Mouse (Mus musculus) liver, embryonic 11.5 days (tissue): Measurements from ENCODE around the gene Klk1b1. TPM values are rescaled to one million over a fixed set of nuclear protein-coding genes. Genes with fewer than 3 reads are reported as not detected.

Experiments used
- ATAC-seq: fragments of 200-750 bp; cut with Nextera tagmentation; replicated peaks from 2 replicates; pipeline ENCODE4 v1.8.0; 2017; ENCODE audit warnings: moderate number of reproducible peaks, mild to moderate bottlenecking, moderate TSS enrichment, moderate library complexity; ENCODE audit not compliant: low FRiP score
- DNase-seq: peaks from one replicate; pipeline ENCODE4 v3.0.0-alpha.2; 2017; ENCODE audit warnings: low spot score
- H3K27ac ChIP-seq: fragments of 300-500 bp; sonication (generic); 2 replicates; pipeline ENCODE4 v1.5.1; 2014; ENCODE audit warnings: mild to moderate bottlenecking, low read depth, low read length, control low read depth
- H3K27me3 ChIP-seq: fragments of 300-500 bp; sonication (generic); replicated peaks from 2 replicates; pipeline ENCODE4 v1.6.1; 2014; ENCODE audit warnings: low read length, mixed read lengths; ENCODE audit not compliant: control insufficient read depth, insufficient read depth
- H3K36me3 ChIP-seq: fragments of 300-500 bp; sonication (generic); 2 replicates; pipeline ENCODE4 v1.6.1; 2014; ENCODE audit warnings: mild to moderate bottlenecking, low read length, moderate library complexity, mixed read lengths; ENCODE audit not compliant: control insufficient read depth, insufficient read depth
- H3K4me1 ChIP-seq: fragments of 300-500 bp; sonication (generic); replicated peaks from 2 replicates; pipeline ENCODE4 v1.6.1; 2014; ENCODE audit warnings: low read length, mixed read lengths; ENCODE audit not compliant: control insufficient read depth, insufficient read depth
- H3K4me2 ChIP-seq: fragments of 300-500 bp; sonication (generic); 2 replicates; pipeline ENCODE4 v1.6.1; 2014; ENCODE audit warnings: mild to moderate bottlenecking, control low read depth, moderate library complexity
- H3K4me3 ChIP-seq: fragments of 300-500 bp; sonication (generic); 2 replicates; pipeline ENCODE4 v1.5.1; 2014; ENCODE audit warnings: low read depth, low read length, control low read depth
- H3K9ac ChIP-seq: fragments of 300-500 bp; sonication (generic); 2 replicates; pipeline ENCODE4 v1.6.1; 2014; ENCODE audit warnings: low read depth, low read length, control low read depth
- H3K9me3 ChIP-seq: fragments of 300-500 bp; sonication (generic); 2 replicates; pipeline ENCODE4 v1.6.1; 2016; ENCODE audit warnings: low read length, inconsistent platforms, mixed read lengths; ENCODE audit not compliant: control insufficient read depth
- WGBS: fragments of 180-500 bp; shearing (Covaris S2); extraction: QIAGEN DNeasy Blood & Tissue Kit; methylation state at CpG from one replicate; pipeline ENCODE4 v1.1.7; 2014; 5-methylcytosine and 5-hydroxymethylcytosine counted together
- polyA plus RNA-seq: library from polyadenylated mRNA; unstranded; fragments of >200 nt; fragmentation: Nextera tagmentation; extraction: Ambion mirVana; gene quantifications from 2 replicates; pipeline ENCODE4 v1.2.1, GENCODE M21; 2014

Klk1b1 gene
- polyA plus RNA-seq, result not detected in 2 replicates

DNA sequence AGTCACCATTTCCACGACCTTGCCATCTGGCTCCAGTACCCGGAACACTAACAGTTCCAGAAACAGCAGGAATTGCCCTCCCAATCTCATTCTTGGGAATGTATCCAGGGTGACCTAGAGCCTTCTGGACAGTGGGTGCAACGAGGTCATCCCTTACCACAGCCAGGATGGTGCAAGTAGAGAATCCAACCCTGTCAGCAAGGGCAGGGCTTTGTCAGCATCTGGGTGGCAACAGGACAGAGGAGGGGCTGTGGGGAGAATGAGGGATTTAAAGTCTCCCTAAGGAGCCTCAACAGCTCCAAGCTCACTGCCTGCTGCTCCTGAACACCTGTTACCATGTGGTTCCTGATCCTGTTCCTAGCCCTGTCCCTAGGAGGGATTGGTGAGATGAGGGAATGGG is at the start of gene Klk1b1:
TSS of gene Klk1b1 (plus strand) at position 301 of the 400 bp plus-strand sequence.
- Histone ChIP-seq H3K4me2 (no peak within 1 kb of the TSS), H3K9ac (no peak within 1 kb of the TSS), H3K27ac (no peak within 1 kb of the TSS), H3K9me3 (no peaks in the 10 kb centered on the region), H3K4me1 (no peaks in the 10 kb centered on the region), H3K27me3 (no peaks in the 10 kb centered on the region), H3K36me3 (no peaks in the 10 kb centered on the region), H3K4me3 (no peak within 1 kb of the TSS)
- WGBS, result 70% methylated on average over 3 of the region's 3 CpGs
- ATAC-seq (no peak), DNase-seq (no peak)

GRCm38 (mm10) chr7:43918426-43918825 is 48.1 kb upstream of the Klk1b1 start:
- Histone ChIP-seq H3K27me3 (no peaks in the 10 kb centered on the region), H3K4me3 (no peak overlapping the region), H3K9me3 (no peaks in the 10 kb centered on the region), H3K9ac (no peak overlapping the region), H3K27ac (no peak overlapping the region), H3K4me1 (no peaks in the 10 kb centered on the region), H3K4me2 (no peak overlapping the region), H3K36me3 (no peaks in the 10 kb centered on the region)
- ATAC-seq (no peak), DNase-seq (no peak)
- WGBS, result 84% methylated on average over 13 of the region's 13 CpGs

GRCm38 (mm10) chr7:43918871-43919270 is 47.7 kb upstream of the Klk1b1 start:
- Histone ChIP-seq H3K4me1 (no peaks in the 10 kb centered on the region), H3K27me3 (no peaks in the 10 kb centered on the region), H3K4me3 (no peak overlapping the region), H3K9ac (no peak overlapping the region), H3K9me3 (no peaks in the 10 kb centered on the region), H3K4me2 (no peak overlapping the region), H3K27ac (no peak overlapping the region), H3K36me3 (no peaks in the 10 kb centered on the region)
- WGBS, result 66% methylated on average over 8 of the region's 8 CpGs
- no peak for ATAC-seq
- no peak for DNase-seq

GRCm38 (mm10) chr7:43919559-43920451 is 46.7 kb upstream of the Klk1b1 start:
- Histone ChIP-seq H3K4me3 (no peak overlapping the region), H3K4me1 (no peaks in the 10 kb centered on the region), H3K27ac (no peak overlapping the region), H3K4me2 (no peak overlapping the region), H3K9ac (no peak overlapping the region), H3K9me3 (no peaks in the 10 kb centered on the region), H3K36me3 (no peaks in the 10 kb centered on the region), H3K27me3 (no peaks in the 10 kb centered on the region)
- DNase-seq (peak; percentile 54), ATAC-seq (peak; percentile 75; the same call in 1 of the 2 replicates)
- WGBS, result 27% methylated on average over 14 of the region's 14 CpGs

- ATAC-seq (no peak), DNase-seq (no peak)
- H3K27me3 ChIP-seq, result no peaks in the 10 kb centered on the region
- 68% methylated on average over 3 of the region's 3 CpGs for WGBS
- H3K4me3 ChIP-seq, result no peak overlapping the region
- H3K9me3 ChIP-seq, result no peaks in the 10 kb centered on the region
- no peak overlapping the region for H3K4me2 ChIP-seq
- H3K9ac ChIP-seq, result no peak overlapping the region
- H3K27ac ChIP-seq, result no peak overlapping the region
- no peaks in the 10 kb centered on the region for H3K4me1 ChIP-seq
- no peaks in the 10 kb centered on the region for H3K36me3 ChIP-seq
Observed at GRCm38 (mm10) chr7:43920582-43920981, 46.0 kb upstream of the Klk1b1 start.

DNA sequence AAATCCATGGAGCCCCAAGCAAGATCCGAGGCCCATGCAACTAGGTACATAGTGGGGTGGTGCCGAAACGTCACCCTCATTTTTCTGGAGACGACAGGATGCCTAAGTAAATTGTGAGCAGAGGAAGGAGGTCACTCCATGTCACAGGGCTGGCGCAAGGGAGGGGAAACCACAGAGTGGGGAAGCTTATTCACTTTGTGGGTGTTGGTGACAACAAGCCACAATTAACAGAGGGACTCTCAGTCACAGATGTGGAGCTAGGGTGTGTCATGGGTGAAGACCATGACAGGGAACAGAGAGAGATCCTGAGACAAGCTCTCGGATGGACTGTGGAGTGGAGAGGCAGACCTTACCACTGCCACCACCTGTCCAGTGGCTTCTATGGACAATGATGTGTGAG is 45.5 kb upstream of the Klk1b1 start:
- H3K27ac ChIP-seq, result no peak overlapping the region
- no peak for DNase-seq

GRCm38 (mm10) chr7:43921941-43922340 is 44.6 kb upstream of the Klk1b1 start:
- Histone ChIP-seq H3K27me3 (no peaks in the 10 kb centered on the region), H3K9ac (no peak overlapping the region), H3K4me3 (no peak overlapping the region), H3K9me3 (no peaks in the 10 kb centered on the region), H3K4me2 (no peak overlapping the region), H3K4me1 (no peaks in the 10 kb centered on the region), H3K27ac (no peak overlapping the region), H3K36me3 (no peaks in the 10 kb centered on the region)
- WGBS, result 72% methylated on average over 2 of the region's 2 CpGs
- ATAC-seq (no peak), DNase-seq (no peak)

More for the DNA sequence above, 45.5 kb upstream of the Klk1b1 start:
- no peak for ATAC-seq
- Histone ChIP-seq H3K4me1 (no peaks in the 10 kb centered on the region), H3K27me3 (no peaks in the 10 kb centered on the region), H3K4me2 (no peak overlapping the region), H3K9me3 (no peaks in the 10 kb centered on the region), H3K9ac (no peak overlapping the region), H3K36me3 (no peaks in the 10 kb centered on the region), H3K4me3 (no peak overlapping the region)
- 75% methylated on average over 6 of the region's 6 CpGs for WGBS

- H3K36me3 ChIP-seq, result no peaks in the 10 kb centered on the region
- H3K27ac ChIP-seq, result no peak overlapping the region
- DNase-seq, result no peak
- H3K4me3 ChIP-seq, result no peak overlapping the region
- no peaks in the 10 kb centered on the region for H3K27me3 ChIP-seq
- no peak overlapping the region for H3K4me2 ChIP-seq
- 61% methylated on average over 5 of the region's 5 CpGs for WGBS
- H3K4me1 ChIP-seq, result no peaks in the 10 kb centered on the region
- no peak for ATAC-seq
- H3K9ac ChIP-seq, result no peak overlapping the region
- no peaks in the 10 kb centered on the region for H3K9me3 ChIP-seq
Observed at GRCm38 (mm10) chr7:43925985-43926384, 40.6 kb upstream of the Klk1b1 start.

DNA sequence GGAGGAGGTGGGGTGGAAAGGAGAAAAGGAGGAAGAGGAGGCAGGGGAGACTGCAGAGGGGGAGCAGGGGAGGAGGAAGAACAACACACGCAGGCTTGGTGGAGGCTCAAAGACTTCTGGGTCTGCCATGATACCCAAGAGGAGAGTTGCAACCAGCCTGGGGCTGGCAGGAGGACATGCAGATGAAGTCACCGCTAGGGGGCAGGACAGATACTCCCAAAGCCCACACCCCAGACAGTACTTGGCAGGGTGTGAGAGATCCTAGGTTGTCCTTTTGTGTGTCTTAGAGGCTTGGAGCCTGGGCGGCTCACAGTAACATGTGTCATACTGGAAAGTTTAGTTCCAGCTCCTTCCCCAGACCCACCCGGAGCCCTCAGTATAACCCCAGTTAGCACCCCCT is 38.0 kb upstream of the Klk1b1 start:
- DNase-seq (no peak), ATAC-seq (no peak)

More for the DNA sequence above, 38.0 kb upstream of the Klk1b1 start:
- Histone ChIP-seq H3K9me3 (no peaks in the 10 kb centered on the region), H3K4me1 (no peaks in the 10 kb centered on the region), H3K27me3 (no peaks in the 10 kb centered on the region), H3K9ac (no peak overlapping the region), H3K27ac (no peak overlapping the region), H3K36me3 (no peaks in the 10 kb centered on the region), H3K4me3 (no peak overlapping the region), H3K4me2 (no peak overlapping the region)
- 40% methylated on average over 4 of the region's 4 CpGs for whole genome bisulfite sequencing
